Mouse (Mus musculus) thymus, postnatal 10 days (tissue): ENCODE measurements around the gene Rrp9.

ENCODE experiments used
- DNase-seq, 2 experiments: peaks; one replicate each; pipeline ENCODE4 v3.0.0; 2021; ENCODE audit warnings: low spot score in 2 of 2

The Rrp9 gene

DNA sequence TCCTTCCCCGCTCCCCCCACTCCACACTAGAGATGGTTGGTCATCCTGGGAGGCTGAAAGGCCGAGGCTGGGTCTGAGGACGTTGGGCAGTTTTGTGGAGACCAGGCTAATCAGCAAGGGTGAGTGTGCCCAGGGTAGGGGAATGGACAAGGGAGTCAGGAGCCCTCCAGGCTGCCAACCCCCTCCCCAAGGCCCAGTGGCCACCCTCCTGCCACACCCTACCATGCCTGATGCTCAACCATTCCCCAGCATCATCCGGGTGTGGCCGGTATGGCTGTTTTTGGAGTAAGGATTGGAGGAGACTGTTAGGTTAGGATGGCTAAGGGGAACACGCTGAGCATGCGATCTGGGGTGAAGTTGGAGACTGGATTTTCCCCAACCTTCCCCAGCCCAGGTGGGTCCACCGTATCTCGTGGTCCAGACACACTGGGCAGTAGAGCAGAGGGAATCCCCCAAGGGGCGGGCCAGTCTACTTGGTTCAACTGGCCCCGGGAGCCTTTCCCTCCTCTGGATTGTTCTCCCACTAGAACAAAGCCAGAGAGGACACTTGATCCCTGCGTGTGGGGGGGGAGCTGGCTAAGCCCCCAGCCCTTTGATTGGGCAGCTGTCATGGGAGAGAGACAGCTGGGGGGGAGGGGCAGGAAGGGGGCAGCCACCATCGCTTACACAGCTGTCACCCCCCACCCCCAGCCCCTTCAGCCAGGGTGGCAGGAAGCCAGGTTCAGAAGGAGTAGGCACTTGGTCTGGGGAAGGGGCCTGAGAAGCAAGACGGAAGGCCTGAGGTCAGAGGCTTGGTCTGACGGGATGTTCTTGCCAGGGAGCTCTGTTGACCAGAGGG, 19.2 kb upstream of the Rrp9 start:
- DNase-seq: no peak

GRCm38 (mm10) chr9:106457163-106457559, 18.6 kb upstream of the Rrp9 start:
- no peak for DNase-seq

- DNase-seq: no peak
These were observed 17.8 kb upstream of the Rrp9 start for GRCm38 (mm10) chr9:106457920-106458319.

- DNase-seq: no peak
These were observed 15.8 kb upstream of the Rrp9 start for GRCm38 (mm10) chr9:106459946-106460345.

GRCm38 (mm10) chr9:106460401-106461025, 15.2 kb upstream of the Rrp9 start:
- no peak for DNase-seq

- no peak for DNase-seq
These were observed 14.7 kb upstream of the Rrp9 start for GRCm38 (mm10) chr9:106461026-106461415.

GRCm38 (mm10) chr9:106461641-106462429, 13.9 kb upstream of the Rrp9 start:
- no peak for DNase-seq

DNA sequence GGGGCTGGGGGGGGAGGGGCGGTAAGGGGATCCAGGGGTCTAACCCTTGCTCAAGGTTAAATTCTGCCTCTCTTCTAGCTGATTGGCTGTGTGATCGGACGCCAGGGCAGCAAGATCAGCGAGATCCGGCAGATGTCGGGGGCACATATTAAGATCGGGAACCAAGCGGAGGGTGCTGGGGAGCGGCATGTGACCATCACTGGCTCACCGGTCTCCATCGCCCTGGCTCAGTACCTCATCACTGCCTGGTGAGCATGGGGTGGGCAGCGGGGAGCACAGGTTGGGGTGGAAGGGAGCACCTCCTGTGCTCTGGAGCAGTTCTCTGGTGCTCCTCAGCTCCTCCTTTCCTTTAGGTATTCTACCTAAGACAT, 13.3 kb upstream of the Rrp9 start:
- DNase-seq: no peak

GRCm38 (mm10) chr9:106463122-106464063, 12.4 kb upstream of the Rrp9 start:
- no peak for DNase-seq

DNA sequence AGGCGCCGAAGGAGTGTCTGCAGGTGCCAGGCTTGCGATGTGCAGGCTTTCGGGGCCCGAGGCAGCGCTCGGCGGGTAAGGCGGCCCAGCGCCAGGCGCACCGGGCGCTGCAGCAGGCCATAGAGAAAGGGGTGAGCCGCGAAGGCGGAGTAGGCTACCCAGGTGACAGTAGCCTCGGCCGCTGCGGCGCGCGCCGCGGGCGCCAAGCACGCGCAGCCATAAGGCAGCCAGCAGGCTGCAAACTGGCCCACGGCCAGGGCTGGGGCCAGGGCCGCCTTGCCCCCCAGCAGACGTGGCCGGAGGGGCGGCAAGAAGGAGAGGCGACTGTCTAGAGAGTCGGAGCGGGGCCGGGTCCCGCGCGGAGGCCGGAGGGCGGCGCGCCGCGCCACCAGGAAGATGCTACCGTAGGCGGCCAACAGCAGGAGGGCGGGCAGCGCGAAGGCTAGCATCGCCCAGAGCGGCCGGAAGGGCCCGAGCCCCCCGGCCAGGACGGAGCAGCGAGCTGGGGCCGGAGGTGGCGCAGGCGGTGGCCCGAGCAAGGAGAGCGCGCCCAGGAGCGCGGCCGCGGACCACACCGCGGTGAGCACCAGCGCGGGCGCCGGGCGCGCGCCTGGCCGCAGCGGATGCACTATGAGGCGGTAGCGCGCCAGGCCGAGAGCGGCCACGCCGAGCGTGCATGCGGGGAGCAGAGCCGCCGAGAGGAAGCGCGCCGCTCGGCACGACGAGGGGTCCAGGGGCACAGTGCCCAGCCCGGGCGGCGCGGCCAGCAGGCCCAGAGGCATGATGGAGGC, 10.8 kb upstream of the Rrp9 start:
- no peak for DNase-seq

DNA sequence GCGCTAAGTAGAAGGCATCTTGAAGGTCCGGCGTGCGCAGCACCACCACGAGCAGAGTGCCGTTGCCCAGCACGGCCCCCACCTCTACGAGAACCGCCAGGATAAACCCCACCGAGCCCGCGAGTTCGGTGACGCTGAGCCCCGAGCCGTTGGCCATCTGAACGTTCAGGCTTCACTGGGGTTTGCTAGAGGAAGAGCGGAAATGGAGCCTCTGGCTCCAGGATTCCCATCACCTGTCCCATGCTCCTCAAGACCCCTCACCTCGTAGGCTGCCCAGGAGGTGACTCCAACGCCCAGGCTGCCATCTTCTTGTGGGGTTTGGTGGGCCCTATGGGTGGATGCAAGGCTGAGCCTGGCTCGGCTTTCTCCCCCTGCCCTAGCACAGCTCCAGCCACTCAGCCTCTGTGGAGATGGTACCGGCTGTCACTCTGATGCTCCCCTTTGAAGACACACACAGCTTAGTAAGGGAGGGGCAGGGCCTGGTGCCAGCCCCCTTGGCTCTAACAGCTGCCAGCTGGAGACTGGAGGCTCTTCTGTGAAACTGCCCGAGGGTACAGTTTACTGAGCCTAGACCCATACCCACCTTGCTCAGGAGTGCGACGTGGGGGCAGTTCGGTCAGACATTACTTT, 10.1 kb upstream of the Rrp9 start, which contains the start of gene Gpr62:
Gene Gpr62, minus strand, starts transcription at position 368 of the 630 bp plus-strand sequence.
- no peak for DNase-seq

GRCm38 (mm10) chr9:106466721-106467120, 9.0 kb upstream of the Rrp9 start:
- DNase-seq: no peak

DNA sequence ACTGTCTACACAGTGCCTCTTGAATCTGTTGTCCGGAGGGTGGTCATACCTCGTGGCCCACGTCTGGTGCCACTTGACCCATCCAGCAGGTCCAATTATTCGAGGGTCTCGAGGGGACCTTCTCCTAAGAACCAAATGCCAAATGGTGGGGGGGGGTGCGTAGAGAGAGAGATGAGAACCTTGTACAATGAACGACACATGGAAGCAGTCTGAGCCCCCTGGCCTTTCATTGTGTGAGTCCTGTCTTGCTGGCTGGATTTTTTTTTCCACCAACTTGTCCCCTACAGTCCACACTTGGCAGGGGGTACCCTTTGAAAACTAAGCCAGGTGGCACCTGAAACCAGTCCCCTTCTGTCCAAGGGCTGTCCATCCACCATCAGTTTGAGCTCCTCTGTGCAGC, 8.0 kb upstream of the Rrp9 start:
- no peak for DNase-seq

- no peak for DNase-seq
These were observed 6.4 kb upstream of the Rrp9 start for GRCm38 (mm10) chr9:106469317-106469716.

DNA sequence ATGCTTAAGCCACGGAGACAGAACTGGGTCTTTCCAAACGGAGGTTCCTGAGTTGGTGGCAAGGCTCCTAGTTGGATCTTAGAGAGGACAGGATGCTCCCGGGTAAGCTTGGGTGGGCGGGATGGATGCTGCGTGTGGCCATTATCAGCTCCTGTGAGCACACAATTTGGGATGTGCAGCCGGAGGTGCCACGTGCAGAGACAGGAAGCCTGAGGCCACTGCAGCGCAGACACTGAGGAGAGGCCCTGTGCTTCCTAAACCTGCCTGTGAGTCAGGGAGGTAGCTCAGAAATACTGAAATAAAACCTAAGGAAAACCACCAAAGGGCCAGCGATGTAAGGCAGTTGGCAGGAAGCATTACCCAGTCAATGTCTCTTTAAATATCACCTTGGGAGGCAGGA, 6.0 kb upstream of the Rrp9 start:
- DNase-seq: no peak

- DNase-seq: no peak
These were observed 4.6 kb upstream of the Rrp9 start for GRCm38 (mm10) chr9:106470991-106471750.

GRCm38 (mm10) chr9:106471892-106472291, 3.9 kb upstream of the Rrp9 start:
- no peak for DNase-seq

DNA sequence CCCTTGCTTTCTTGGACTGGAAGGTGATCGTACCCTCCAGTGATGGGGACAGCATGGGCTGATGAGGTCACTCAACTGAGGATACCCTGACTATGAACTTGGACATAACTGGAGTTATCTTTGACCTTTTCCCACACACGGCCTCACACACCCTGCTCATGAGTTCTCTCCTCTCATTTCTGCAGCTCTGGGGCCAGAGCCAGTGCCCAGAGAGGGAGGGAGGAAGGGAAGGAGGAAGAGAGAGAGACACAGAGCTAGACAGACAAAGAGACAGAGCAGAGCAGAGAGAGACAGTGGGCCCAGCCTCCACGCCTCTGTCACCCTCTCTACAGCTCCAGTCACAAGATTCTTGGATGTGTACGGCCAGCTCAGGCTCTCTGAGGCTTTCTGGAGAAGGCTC, 3.4 kb upstream of the Rrp9 start:
- no peak for DNase-seq

- DNase-seq: no peak
These were observed 2.5 kb upstream of the Rrp9 start for GRCm38 (mm10) chr9:106473081-106473752.
